9 mouse cellular contexts compared by ENCODE assay signal in genomic region chr14:32309876-32310275, GRCm38 (mm10). TPM values are rescaled to one million over a fixed set of nuclear protein-coding genes. Genes with fewer than 3 reads are reported as not detected.
DNase-seq lines count a peak whose midpoint lies in the region; ATAC-seq and TF ChIP-seq lines count a peak whose summit lies in the region.
"Had no signal": no experiment of that assay in that cellular context is flagged by ENCODE, and none has a peak within 500 bp of the region (broad histone marks: within the 10 kb centered on the region; RNA-seq: fewer than 3 reads in every experiment).

No protein-coding gene starts in this region.

- WGBS in kidney, postnatal 0 days: 44% methylated on average over 8 of the region's 8 CpGs
- WGBS in liver, embryonic 14.5 days (ENCODE audit: insufficient replicate concordance): 38% methylated on average over 8 of the region's 8 CpGs

- H3K36me3 ChIP-seq in MEL (ENCODE audit: control insufficient read depth in 1 of 2, insufficient read depth in 2 of 2, low read length in 2 of 2): no peaks in the 10 kb centered on the region
- no peaks in the 10 kb centered on the region for H3K36me3 ChIP-seq in kidney, postnatal 0 days (ENCODE audit: insufficient read depth, low read length)
- H3K36me3 ChIP-seq in liver, embryonic 14.5 days (replicated peaks; ENCODE audit: control insufficient read depth, insufficient read depth, low read depth): no peaks in the 10 kb centered on the region

- no peaks in the 10 kb centered on the region; a peak in 1 of 4 replicates for H3K27me3 ChIP-seq in MEL (ENCODE audit: control insufficient read depth in 1 of 2, insufficient read depth in 2 of 2, low read length in 2 of 2)
- H3K27me3 ChIP-seq in kidney, postnatal 0 days (ENCODE audit: insufficient read depth, low read length): no peaks in the 10 kb centered on the region
- no peaks in the 10 kb centered on the region for H3K27me3 ChIP-seq in liver, embryonic 14.5 days (ENCODE audit: control insufficient read depth, insufficient read depth, low read length)

- H3K27ac ChIP-seq in MEL (ENCODE audit: control insufficient read depth, low read depth, low read length): no peak overlapping the region
- no peak overlapping the region for H3K27ac ChIP-seq in kidney, postnatal 0 days
- H3K27ac ChIP-seq in liver, embryonic 14.5 days: no peak overlapping the region

- peak; percentile 53 for TF ChIP-seq RAD21 in MEL (IDR thresholded peaks at IDR 0.05; ENCODE audit: low read depth, low read length)

- no peak overlapping the region for H3K4me3 ChIP-seq in MEL (ENCODE audit: control insufficient read depth in 1 of 2, insufficient read depth in 1 of 2, low read depth in 2 of 2, low read length in 2 of 2)
- no peak overlapping the region for H3K4me3 ChIP-seq in kidney, postnatal 0 days (replicated peaks; ENCODE audit: low read depth, low read length)
- no peak overlapping the region for H3K4me3 ChIP-seq in liver, embryonic 14.5 days (ENCODE audit: insufficient read depth in 1 of 2, low read depth in 2 of 2, low read length in 2 of 2)

- H3K4me2 ChIP-seq in kidney, postnatal 0 days (ENCODE audit: low read length): no peak overlapping the region
- no peak overlapping the region for H3K4me2 ChIP-seq in liver, embryonic 14.5 days (ENCODE audit: low read depth)

- no peak for ATAC-seq in CD4-positive, CD25-positive, alpha-beta regulatory T cell, adult 4 months
- ATAC-seq in granulocyte monocyte progenitor cell, adult 5-6 weeks (replicated peaks; ENCODE audit: poor library complexity, severe bottlenecking): peak; percentile 67
- no peak for ATAC-seq in kidney, postnatal 0 days (replicated peaks; ENCODE audit: low FRiP score, low read depth)
- no peak for ATAC-seq in liver, embryonic 14.5 days (ENCODE audit: insufficient read depth)

- peak; percentile 26 for DNase-seq in CD4-positive, CD25-positive, alpha-beta regulatory T cell, adult 2 months (ENCODE audit: low read depth, low spot score)
- DNase-seq in MEL (ENCODE audit: low read depth, low spot score): peak; percentile 42
- DNase-seq in cerebellum, adult 8-10 months: peak; percentile 73
- peak; percentile 40 for DNase-seq in kidney, postnatal 0 days (ENCODE audit: low spot score)
- peak in 1 of 3 experiments; percentile 6 for DNase-seq in liver, embryonic 14.5 days (ENCODE audit: low read depth in 3 of 3, low spot score in 3 of 3)
- DNase-seq in right cerebral cortex, adult 2 months (ENCODE audit: low spot score in 2 of 2): peak; percentile 71 to 81

- no peak for TF ChIP-seq POLR2A in MEL (IDR thresholded peaks at IDR 0.05; ENCODE audit: control insufficient read depth in 1 of 2, insufficient read depth in 1 of 2, low read depth in 1 of 2, low read length in 2 of 2, poor library complexity in 1 of 2)

- peak; percentile 68 to 82 (median 68) for TF ChIP-seq CTCF in MEL (IDR thresholded peaks at IDR 0.05 in 2 of 3, conservative IDR thresholded peaks at IDR 0.05 in 1 of 3; ENCODE audit: control insufficient read depth in 1 of 3, insufficient read depth in 1 of 3, low read depth in 2 of 3, low read length in 3 of 3, poor library complexity in 1 of 3, severe bottlenecking in 1 of 3)
- peak; percentile 67 for TF ChIP-seq CTCF in kidney, postnatal 0 days (IDR thresholded peaks at IDR 0.05; ENCODE audit: low read depth)
- TF ChIP-seq CTCF in liver, embryonic 14.5 days (IDR thresholded peaks at IDR 0.05; ENCODE audit: low read depth): peak; percentile 70

- no peaks in the 10 kb centered on the region for H3K9me3 ChIP-seq in MEL (replicated peaks; ENCODE audit: insufficient read depth, low read length)
- no peaks in the 10 kb centered on the region for H3K9me3 ChIP-seq in kidney, postnatal 0 days (replicated peaks; ENCODE audit: low read length)
- H3K9me3 ChIP-seq in liver, embryonic 14.5 days (ENCODE audit: control insufficient read depth, low read length): no peaks in the 10 kb centered on the region

- no peaks in the 10 kb centered on the region for H3K79me2 ChIP-seq in MEL (ENCODE audit: control insufficient read depth, insufficient read depth, low read length, poor library complexity)

- no peaks in the 10 kb centered on the region for H3K4me1 ChIP-seq in MEL (ENCODE audit: control insufficient read depth in 1 of 2, insufficient read depth in 2 of 2, low read length in 2 of 2)
- H3K4me1 ChIP-seq in kidney, postnatal 0 days (replicated peaks; ENCODE audit: insufficient read depth, low read length): no peaks in the 10 kb centered on the region
- H3K4me1 ChIP-seq in liver, embryonic 14.5 days (replicated peaks; ENCODE audit: control insufficient read depth in 2 of 2, insufficient read depth in 2 of 2, low read length in 1 of 2): no peaks in the 10 kb centered on the region

- H3K9ac ChIP-seq in MEL (ENCODE audit: control insufficient read depth, low read depth, low read length, poor library complexity, severe bottlenecking): no peak overlapping the region
- no peak overlapping the region for H3K9ac ChIP-seq in kidney, postnatal 0 days (ENCODE audit: low read depth, low read length)
- H3K9ac ChIP-seq in liver, embryonic 14.5 days (replicated peaks): no peak overlapping the region

- no peak for TF ChIP-seq EP300 in MEL (IDR thresholded peaks at IDR 0.05; ENCODE audit: low read depth in 1 of 2, low read length in 2 of 2)
- no peak for TF ChIP-seq EP300 in liver, embryonic 14.5 days (IDR thresholded peaks at IDR 0.05; ENCODE audit: low read depth)

TF ChIP-seq in MEL, 35 proteins besides CTCF, POLR2A, EP300 and RAD21:
- TF ChIP-seq SMC3 (IDR thresholded peaks at IDR 0.05; ENCODE audit: low read depth, low read length) (peak; percentile 62), ZC3H11A (IDR thresholded peaks at IDR 0.05; ENCODE audit: low read depth, low read length) (peak; percentile 22; the same call in 1 of the 2 replicates), MYC (IDR thresholded peaks at IDR 0.05; ENCODE audit: low read depth, low read length) (no peak)
TF ChIP-seq in MEL: peak in this region for 2.

RNA-seq across cellular contexts. Expression of gene Ogdhl, which starts 11.9 kb away (rescaled TPM):
- polyA plus RNA-seq in CD4-positive, CD25-positive, alpha-beta regulatory T cell, adult 4 months (2017; shearing (Covaris generic)): not detected
- total RNA-seq in MEL (2012; rRNA removed): 7.3 and 9.4 TPM in 2 replicates
- 10 to 100 TPM in 1 of 2 experiments, not detected in 1; 12.6 TPM for polyA plus RNA-seq in MEL (2012; ENCODE audit: insufficient read depth in 1 of 2, insufficient read length in 2 of 2, low read depth in 1 of 2, low replicate concordance in 2 of 2, missing spikeins in 1 of 2)
- total RNA-seq in granulocyte monocyte progenitor cell, adult 5-6 weeks (2014; fragmentation: Nextera tagmentation): not detected in 2 replicates
- 0.22 TPM in 1 of 2 replicates, not detected in the other for total RNA-seq in granulocyte monocyte progenitor cell, adult 5-6 weeks (2017)
- polyA plus RNA-seq in kidney, postnatal 0 days (2015; fragmentation: Nextera tagmentation; extraction: Ambion mirVana): 6.7 and 6.8 TPM in 2 replicates
- 0.39 and 0.41 TPM in 2 replicates for polyA plus RNA-seq in liver, embryonic 14.5 days (2012; rRNA removed)
- 0.58 and 1.0 TPM in 2 replicates for polyA plus RNA-seq in liver, embryonic 14.5 days (2014; fragmentation: Nextera tagmentation; extraction: Ambion mirVana)
- total RNA-seq: neutrophil, adult 5-6 weeks had no signal
